Mouse (Mus musculus): ENCODE measurements around the gene Ireb2.
"Not testable (repeated sequence)": the region's sequence is repeated elsewhere in the genome, so short reads cannot be mapped to it uniquely, and the experiment has no call there.

Gene Ireb2

GRCm38 (mm10) chr9:54863363-54864281 lies at the start of gene Ireb2:
Gene Ireb2, plus strand, starts transcription at chr9:54863789.
- DNase-seq (ENCODE audit: low spot score in 2 of 2) = peak; percentile 98 to 99

DNA sequence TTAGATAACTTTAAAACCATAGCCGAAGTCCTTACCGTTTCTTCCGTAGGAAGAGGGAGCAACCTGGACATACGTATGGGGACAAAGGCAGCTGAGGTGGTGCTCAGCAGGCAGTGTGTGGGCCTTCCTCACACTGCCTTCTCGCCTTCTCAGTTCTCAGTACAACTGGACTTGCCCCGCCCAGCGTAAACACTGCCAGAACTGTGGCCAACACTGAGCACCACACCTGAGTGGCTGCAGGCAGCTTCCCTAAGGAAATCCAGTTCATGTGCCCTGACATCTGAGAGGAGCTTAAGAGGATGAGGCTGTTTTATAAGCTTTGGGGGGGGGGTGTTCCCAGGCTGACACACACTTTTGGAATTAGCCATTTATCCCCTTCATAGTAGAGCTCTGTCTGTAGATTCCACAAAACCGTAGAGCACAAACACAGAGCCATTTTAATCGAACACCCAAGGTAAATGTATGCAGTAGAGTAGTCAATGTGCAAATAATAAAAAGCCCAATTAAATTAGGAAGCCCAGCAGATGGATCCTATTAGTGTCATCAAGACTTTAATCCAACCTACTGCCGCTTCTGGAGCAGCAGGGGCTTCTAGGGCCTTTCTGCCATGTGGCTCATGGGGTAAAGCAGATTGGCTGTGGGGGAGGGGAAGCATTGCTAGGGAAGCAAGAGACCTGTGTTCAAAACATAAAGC lies 46.9 kb upstream of the Ireb2 start:
- no peak for DNase-seq (ENCODE audit: low spot score in 2 of 2)

GRCm38 (mm10) chr9:54821442-54822100 lies 42.0 kb upstream of the Ireb2 start:
- no peak for DNase-seq (ENCODE audit: low spot score in 2 of 2)

- no peak for DNase-seq (ENCODE audit: low spot score in 2 of 2)
Observed at GRCm38 (mm10) chr9:54829760-54830159, 33.8 kb upstream of the Ireb2 start.

DNA sequence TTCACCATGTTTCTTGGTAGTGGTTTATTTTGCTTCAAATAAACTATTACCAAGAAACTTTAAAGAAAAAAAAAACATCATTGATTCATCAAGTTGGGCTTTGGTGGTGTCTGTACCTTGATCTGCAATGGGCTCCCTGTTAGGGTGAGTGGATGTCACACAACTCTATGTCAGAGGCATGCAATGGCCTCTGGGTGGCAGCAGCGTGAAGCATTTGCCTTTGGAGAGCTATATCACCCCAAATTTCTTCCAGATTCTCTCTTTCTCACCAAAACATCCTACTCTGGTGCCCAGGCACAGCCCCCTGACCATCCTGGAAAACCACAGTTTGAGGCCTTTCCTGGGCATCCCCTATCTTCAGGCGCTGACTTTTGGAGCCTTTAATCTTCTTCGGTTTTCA lies 33.0 kb upstream of the Ireb2 start:
- peak in 1 of 2 experiments; percentile 5 for DNase-seq (ENCODE audit: low spot score in 2 of 2)

- DNase-seq (ENCODE audit: low spot score in 2 of 2) = no peak
Observed at GRCm38 (mm10) chr9:54833831-54834230, 29.8 kb upstream of the Ireb2 start.

GRCm38 (mm10) chr9:54835951-54836717 lies 27.5 kb upstream of the Ireb2 start:
- DNase-seq (ENCODE audit: low spot score in 2 of 2) = not testable (repeated sequence)

DNA sequence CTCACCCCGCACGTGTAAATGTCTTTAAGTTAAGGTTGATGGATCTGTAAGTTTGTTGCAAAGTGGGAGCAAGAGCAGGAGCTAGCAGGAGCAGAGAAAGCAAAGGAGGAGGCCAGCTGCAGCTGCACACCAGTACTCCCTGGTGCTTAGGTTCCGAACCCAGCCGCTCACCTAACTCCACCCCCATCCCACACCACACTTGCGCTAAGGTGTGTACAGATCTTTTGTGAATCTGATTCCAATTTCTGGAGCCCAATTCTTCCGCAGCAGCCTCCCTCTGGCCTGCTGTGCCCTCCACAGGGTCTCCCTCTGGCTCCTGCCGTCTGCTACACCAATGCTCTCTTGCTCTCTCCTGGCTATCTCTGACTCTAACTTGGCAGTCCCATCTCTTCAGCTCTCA lies 25.8 kb upstream of the Ireb2 start:
- no peak for DNase-seq (ENCODE audit: low spot score in 2 of 2)

DNA sequence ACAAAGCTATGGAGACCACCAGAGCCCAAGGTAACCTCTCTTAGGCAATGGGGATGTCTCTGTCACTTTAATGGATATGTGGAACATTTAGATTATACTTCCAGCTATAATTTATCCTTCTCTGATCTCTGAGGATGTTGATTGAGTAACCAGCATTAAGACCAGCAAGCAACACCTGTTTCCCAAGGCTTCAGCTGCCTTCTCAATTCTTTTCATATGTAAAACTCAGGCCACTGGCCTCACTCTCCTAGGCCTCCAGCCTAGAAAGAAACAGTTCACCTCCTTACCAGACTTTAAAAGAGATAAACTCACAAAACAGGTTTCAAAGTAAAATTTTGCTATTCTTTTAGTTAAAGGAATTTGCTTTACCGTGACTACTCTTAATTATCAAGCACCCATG lies 23.4 kb upstream of the Ireb2 start:
- DNase-seq (ENCODE audit: low spot score in 2 of 2) = no peak

- DNase-seq (ENCODE audit: low spot score in 2 of 2) = no peak
Observed at GRCm38 (mm10) chr9:54842311-54842710, 21.3 kb upstream of the Ireb2 start.

DNA sequence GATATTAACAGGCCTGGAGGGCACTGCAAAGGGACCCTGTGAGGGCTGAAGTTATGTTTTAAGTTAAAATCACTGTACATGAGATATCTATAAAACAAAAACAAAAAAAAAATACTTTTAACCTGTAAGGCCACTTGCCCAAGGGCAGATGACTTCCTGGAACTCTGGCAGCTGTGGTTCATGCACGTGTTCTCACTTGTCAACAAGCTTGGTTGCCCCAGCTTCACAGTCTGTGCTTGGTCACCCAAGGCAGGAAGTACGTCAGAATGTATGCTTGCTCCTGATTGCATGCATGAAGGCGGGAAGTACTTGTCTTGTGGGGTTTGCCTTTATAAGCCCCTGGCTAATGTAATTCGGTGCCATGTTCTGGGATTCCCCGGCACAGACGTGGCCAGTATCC lies 19.7 kb upstream of the Ireb2 start:
- peak; percentile 18 to 21 for DNase-seq (ENCODE audit: low spot score in 2 of 2)

DNA sequence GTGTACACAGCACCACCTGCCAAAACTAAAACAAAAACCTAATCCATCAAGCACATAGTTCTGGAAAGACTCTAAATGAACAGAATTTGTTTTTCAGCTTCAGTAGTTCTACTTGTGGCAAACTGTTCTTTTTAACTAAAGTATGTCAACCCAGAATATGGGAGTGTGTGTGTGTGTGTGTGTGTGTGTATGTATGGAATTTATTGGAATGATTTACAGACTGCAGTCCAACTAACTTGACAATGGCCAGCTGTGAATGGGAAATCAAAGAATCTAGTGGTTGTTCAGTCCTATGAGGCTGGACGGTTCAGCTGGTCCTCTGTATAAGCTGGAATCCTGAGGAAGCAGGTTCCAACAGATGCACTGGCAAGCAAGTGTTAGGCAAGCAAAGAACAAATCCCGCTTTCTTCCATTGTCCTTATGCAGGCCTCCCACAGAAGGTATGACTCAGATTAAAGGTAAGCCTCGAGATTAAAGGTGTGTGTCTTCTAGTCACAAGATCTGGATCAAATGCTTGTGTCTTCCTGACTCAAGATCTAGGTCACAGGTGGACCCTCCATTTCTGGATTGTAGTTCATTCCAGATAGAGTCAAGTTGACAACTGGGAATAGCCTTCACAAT lies 18.9 kb upstream of the Ireb2 start:
- no peak for DNase-seq (ENCODE audit: low spot score in 2 of 2)

GRCm38 (mm10) chr9:54848203-54848602 lies 15.4 kb upstream of the Ireb2 start:
- no peak for DNase-seq (ENCODE audit: low spot score in 2 of 2)

- DNase-seq (ENCODE audit: low spot score in 2 of 2) = not testable (repeated sequence)
Observed at GRCm38 (mm10) chr9:54853036-54853435, 10.6 kb upstream of the Ireb2 start.

DNA sequence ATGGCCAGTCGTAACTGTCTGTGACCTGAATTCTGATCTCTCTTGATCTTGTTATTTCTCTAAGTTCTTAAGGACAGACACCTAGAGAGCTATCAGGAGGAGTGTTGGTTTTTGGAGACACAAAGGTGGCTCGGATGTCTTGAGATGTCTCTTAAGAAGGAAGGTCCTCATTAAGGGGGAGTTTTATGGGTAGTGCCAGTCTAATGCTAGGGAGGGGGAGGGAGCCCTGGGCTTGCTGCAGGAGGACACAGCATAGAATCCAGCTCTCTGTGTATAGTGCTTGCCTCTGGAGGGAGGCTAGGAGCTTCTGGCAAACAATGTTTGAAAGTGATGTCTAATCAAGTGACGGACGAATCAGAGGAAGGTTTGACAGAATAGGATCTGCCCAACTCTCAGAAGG lies 10.0 kb upstream of the Ireb2 start:
- DNase-seq (ENCODE audit: low spot score in 2 of 2) = no peak

GRCm38 (mm10) chr9:54855638-54856037 lies 8.0 kb upstream of the Ireb2 start:
- no peak for DNase-seq (ENCODE audit: low spot score in 2 of 2)

DNA sequence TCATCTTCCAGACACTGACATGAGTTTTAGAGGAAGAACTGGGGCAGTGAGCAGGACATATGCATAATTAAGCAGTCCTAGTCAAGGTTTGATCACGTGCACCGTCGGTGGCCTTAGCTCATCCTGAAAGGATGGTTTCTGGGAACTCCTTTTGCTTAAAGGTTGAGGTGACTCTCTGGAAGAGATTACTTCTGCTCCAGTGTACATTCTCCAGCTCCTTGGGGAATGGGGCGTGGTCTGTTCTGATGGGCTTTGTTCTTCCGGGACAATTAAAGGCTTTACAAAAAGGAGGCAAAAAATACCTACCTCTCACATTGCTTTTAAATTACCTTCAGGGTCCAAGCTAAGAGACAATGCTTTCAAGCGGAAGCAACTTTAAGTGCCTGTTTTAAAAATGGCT lies 7.5 kb upstream of the Ireb2 start:
- no peak for DNase-seq (ENCODE audit: low spot score in 2 of 2)

- no peak for DNase-seq (ENCODE audit: low spot score in 2 of 2)
Observed at GRCm38 (mm10) chr9:54857474-54857873, 6.1 kb upstream of the Ireb2 start.

GRCm38 (mm10) chr9:54860526-54860925 lies 3.1 kb upstream of the Ireb2 start:
- no peak for DNase-seq (ENCODE audit: low spot score in 2 of 2)

DNA sequence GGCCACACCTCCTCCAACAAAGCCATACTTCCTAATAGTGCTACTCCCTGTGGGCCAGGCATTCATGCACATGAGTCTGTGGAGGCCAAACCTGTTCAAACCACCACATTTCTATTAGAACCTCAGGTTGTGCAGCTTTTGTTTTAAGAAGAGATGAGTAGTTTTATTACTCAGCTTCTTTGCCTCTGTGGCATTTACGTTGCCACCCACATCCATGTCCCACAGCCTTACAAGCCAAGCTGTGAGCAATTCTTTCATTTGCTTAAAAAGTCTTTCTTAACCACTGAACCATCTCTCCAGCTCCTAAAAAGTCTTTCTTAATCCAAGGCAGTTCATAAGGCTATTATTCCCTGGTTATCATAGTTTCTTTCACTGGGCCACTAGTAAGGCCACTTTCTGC lies 15.2 kb downstream of the Ireb2 start:
- DNase-seq (ENCODE audit: low spot score in 2 of 2) = no peak

DNA sequence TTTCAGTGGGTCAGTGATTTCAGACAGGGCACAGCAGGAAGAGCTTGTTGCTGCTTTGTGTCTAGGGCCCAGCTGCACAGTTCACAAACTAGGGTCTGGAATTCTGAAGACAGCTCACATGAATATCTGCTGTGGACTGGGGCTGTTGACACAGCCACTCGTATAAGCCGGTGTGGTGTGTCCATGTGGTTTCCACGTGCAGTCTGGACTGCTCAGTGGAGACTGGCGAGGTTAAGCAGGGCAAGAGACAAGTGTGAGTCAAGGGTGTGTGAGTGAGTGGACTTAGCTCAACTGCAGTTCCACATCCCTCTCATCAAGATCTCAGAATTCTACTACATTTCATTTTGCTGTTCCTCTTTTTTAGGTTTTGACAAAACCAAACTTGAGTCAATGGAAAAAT lies 28.5 kb downstream of the Ireb2 start:
- no peak for DNase-seq (ENCODE audit: low spot score in 2 of 2)

Data from natural killer cell, adult 2 months (primary cell).